Mouse (Mus musculus) B cell, adult (primary cell): Measurements from ENCODE around the gene 1110057P08Rik. TPM values are rescaled to one million over a fixed set of nuclear protein-coding genes. Genes with fewer than 3 reads are reported as not detected.

ENCODE experiments used
- total RNA-seq: library from RNA; stranded (reverse); gene quantifications from 4 replicates; pipeline ENCODE4 v1.2.4, GENCODE M21; 2023; ENCODE audit not compliant: inconsistent age

The 1110057P08Rik gene
- total RNA-seq = not detected in 4 replicates

GRCm38 (mm10) chr16:89174435-89174834 lies at the start of gene 1110057P08Rik:
Gene 1110057P08Rik, plus strand, starts transcription at chr16:89174735.

DNA sequence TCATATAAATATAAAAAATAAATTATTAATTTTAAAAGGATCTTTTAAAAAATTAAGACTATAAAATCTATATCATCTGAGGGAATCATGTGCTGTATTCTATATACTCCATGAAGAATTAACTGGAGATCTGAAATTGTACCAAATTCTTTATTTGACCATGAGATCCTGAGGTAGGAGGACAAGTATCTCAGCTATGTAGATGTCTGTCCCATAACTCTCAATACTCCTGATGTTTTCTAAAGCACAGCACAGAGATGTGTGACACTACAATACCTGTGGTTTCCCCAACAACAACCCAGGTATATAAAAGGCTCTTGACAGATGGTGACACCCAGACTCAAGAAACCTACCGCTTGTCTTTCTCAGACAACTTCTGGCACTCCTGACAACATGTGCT lies 34.0 kb upstream of the 1110057P08Rik start, which contains the start of gene Gm6358:
Gm6358 (plus strand) TSS at position 301 of the 400 bp plus-strand sequence.

GRCm38 (mm10) chr16:89150786-89151185 lies 23.7 kb upstream of the 1110057P08Rik start, which contains the start of gene Gm10061:
Gene Gm10061, plus strand, starts transcription at chr16:89151086.

GRCm38 (mm10) chr16:89157652-89158051 lies 16.9 kb upstream of the 1110057P08Rik start, which contains the start of gene Gm9789:
Gene Gm9789, plus strand, starts transcription at chr16:89157952.

GRCm38 (mm10) chr16:89169190-89169589 lies 5.3 kb upstream of the 1110057P08Rik start, which contains the start of gene Gm7735:
Gene Gm7735, plus strand, starts transcription at chr16:89169490.

GRCm38 (mm10) chr16:89205561-89205960 lies 31.0 kb downstream of the 1110057P08Rik start, which contains the start of gene Krtap20-2:
Gene Krtap20-2, plus strand, starts transcription at chr16:89205861.

Other genes starting within 250 kb of the 1110057P08Rik start
- not detected in 4 replicates for gene Krtap19-9b, start 242.5 kb upstream of the 1110057P08Rik start, total RNA-seq
- gene Krtap16-3, start 211.9 kb upstream of the 1110057P08Rik start, total RNA-seq = not detected in 4 replicates
- not detected in 4 replicates for gene Krtap22-2, start 164.0 kb upstream of the 1110057P08Rik start, total RNA-seq
- not detected in 4 replicates for gene Gm10229, start 159.5 kb upstream of the 1110057P08Rik start, total RNA-seq
- gene Krtap6-1, start 143.0 kb upstream of the 1110057P08Rik start, total RNA-seq = not detected in 4 replicates
- gene Gm10228, start 133.3 kb upstream of the 1110057P08Rik start, total RNA-seq = not detected in 4 replicates
- not detected in 4 replicates for gene Krtap6-5, start 126.9 kb upstream of the 1110057P08Rik start, total RNA-seq
- gene 1110025L11Rik, start 110.7 kb upstream of the 1110057P08Rik start, total RNA-seq = not detected in 4 replicates
- not detected in 4 replicates for gene Krtap6-3, start 90.7 kb upstream of the 1110057P08Rik start, total RNA-seq
- gene Gm6358, start 33.9 kb upstream of the 1110057P08Rik start, total RNA-seq = not detected in 4 replicates
- not detected in 4 replicates for gene Gm10061, start 23.6 kb upstream of the 1110057P08Rik start, total RNA-seq
- gene Gm9789, start 16.8 kb upstream of the 1110057P08Rik start, total RNA-seq = not detected in 4 replicates
- not detected in 4 replicates for gene Gm7735, start 5.2 kb upstream of the 1110057P08Rik start, total RNA-seq
- gene Krtap20-2, start 31.1 kb downstream of the 1110057P08Rik start, total RNA-seq = not detected in 4 replicates
- not detected in 4 replicates for gene Krtap21-1, start 229.1 kb downstream of the 1110057P08Rik start, total RNA-seq
- gene Krtap6-2, start 245.4 kb downstream of the 1110057P08Rik start, total RNA-seq = not detected in 4 replicates